Mouse (Mus musculus): ENCODE measurements at regions not wholly inside any gene's neighbourhood (a gene's known extent, or its start where the extent isn't known, plus 50 kb on each side); places are given as distances from the start of the nearest gene placed in this dataset.
A peak's percentile ranks its signal among the peaks of the same experiment; 100 is the strongest.

DNA sequence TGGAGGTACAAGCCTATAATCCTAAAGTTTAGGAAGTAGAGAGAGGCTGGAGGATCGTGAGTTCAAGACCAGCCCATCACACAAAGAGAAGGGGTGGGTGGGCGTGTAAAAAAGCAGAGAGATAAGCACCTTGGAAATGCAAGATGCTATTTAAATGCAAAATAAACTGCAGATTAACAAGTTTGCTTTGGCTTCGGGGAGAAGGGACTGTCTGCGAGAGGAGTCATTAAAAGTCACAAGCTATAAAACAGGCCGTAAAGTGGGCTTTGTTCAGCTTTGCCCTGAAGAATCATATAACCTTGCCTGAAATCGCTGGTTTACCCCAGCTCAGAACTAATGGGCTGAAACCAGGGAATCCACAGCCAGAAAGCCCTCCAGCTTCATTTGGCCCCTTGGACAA, 173.3 kb upstream of the Jarid2 start:
- no peak for DNase-seq (ENCODE audit: low spot score in 2 of 2)

DNA sequence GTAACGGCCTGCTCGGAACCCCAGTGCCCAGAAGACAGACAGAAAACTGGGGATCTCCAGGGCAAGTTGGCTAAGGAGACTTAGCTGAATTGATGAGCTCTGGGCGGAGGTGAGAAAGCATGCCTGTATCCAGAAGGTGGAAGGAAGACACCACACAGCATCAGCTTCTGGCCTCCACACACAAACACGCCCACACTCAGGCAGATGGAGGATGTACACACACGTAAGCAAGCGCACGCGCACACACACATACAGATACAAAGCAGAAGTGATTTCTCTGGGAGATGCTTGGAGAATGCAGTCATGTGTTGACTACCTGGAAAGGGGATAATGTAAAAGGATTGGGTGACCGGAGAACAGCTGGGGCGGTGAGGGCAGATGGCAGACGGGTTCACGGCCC, 171.2 kb upstream of the Jarid2 start:
- no peak for DNase-seq (ENCODE audit: low spot score in 2 of 2)

DNA sequence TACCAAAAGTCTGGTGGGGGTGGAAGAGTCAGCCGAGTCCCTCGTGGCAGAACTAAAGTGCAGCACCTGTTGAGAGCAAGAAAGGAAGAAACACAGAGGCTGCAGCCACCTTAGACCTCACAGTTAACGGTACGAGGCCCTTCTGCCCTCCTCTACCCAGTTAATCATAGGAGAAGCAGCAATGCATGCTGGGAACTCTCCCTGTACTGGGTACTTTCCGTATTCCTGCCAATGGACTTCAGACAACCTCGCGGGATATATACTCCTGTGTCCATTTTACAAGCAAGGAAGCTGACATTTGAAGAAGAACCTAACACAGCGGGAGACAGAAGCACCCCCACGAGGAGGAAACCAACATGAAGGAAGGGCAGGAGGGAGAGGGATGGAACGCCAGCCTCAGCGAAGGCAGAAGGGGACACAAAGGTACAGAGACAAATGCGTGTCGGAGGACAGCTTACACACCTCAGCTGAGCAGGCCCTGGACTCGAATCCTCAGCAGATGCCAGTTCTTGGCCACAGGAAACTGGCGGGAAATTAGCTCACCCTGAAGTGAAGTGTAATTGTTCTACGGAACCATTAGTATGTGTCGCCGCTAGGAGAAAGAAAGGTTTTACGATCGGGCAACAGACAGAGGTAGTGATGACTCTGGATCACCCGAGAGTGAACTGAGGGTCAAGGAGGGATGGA, 170.6 kb upstream of the Jarid2 start:
- DNase-seq (ENCODE audit: low spot score in 2 of 2): no peak

DNA sequence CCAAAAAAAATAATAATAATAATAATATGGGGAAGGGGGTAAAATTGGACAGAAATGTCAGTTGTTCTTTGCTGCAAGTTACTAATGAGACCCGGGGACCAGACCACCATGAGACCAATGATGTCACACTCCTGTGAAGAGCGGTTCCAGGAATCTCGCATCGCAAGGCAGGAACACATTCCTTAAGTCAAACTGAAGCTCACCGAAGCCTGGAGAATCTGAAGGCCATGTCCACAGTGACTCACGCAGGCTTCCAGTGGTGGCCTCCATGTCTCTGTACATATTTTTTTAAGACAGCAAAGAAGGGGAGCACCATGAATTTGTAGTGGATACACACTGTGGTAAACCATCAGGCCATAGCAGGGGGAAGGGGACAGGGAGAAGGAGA, 170.1 kb upstream of the Jarid2 start:
- DNase-seq (ENCODE audit: low spot score in 2 of 2): no peak

DNA sequence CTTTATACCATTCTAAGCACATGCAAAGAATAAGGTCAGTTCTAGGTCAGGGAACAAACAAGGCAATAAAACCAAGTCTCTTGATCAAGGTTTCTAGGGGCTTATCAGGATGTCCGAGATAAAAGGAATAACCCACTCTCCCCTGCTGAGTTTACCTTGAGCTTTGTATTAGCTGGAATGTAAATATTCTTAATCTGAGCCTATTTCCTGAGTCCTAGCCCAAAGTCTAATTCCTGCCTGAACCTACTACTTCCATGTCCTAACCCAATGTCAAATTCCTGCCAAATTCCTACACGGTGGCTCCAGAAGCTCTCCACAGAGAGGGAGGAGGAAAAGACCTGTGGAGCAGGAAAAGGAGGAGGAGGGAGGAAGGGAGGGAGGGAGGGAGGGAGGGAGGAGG, 169.6 kb upstream of the Jarid2 start:
- DNase-seq (ENCODE audit: low spot score in 2 of 2): no peak

DNA sequence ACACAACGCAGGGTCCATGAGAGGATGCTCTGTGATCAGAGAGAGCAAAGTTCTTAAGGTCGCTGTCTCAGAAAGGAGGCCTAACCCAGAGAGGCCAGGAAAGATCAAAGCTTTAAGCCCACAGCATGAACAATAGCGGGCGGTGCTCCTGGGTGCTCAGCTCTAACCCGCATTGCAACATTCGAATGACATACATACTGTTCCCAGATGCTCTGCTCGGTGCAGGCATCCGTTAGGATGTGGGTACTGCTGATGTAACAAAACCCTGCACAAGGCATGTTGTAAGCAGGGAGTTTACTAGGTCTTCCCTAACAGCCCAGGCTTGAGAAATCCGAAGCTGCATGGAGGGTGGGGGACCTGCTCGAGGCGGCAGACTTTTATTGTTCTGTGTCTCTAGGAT, 164.6 kb upstream of the Jarid2 start:
- DNase-seq (ENCODE audit: low spot score in 2 of 2): no peak

DNA sequence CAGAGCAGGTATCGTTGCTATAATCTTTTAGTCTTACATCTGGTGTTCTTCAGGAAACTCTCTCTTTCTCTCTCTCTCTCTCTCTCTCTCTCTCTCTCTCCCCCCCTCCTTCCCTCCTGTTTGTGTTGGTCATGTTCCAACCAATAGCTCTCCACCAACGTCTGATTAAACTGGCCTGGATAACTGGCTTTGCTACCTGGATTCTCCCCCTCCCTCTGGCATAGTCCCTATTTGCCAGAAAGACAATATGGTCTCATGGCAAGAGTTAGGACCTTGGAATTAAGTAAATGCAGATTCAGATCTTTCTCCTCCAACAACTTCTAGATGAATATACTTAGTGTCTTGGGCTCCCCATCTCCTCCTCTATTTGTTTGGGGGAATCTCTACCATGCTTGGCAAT, 161.6 kb upstream of the Jarid2 start:
- no peak for DNase-seq (ENCODE audit: low spot score in 2 of 2)

DNA sequence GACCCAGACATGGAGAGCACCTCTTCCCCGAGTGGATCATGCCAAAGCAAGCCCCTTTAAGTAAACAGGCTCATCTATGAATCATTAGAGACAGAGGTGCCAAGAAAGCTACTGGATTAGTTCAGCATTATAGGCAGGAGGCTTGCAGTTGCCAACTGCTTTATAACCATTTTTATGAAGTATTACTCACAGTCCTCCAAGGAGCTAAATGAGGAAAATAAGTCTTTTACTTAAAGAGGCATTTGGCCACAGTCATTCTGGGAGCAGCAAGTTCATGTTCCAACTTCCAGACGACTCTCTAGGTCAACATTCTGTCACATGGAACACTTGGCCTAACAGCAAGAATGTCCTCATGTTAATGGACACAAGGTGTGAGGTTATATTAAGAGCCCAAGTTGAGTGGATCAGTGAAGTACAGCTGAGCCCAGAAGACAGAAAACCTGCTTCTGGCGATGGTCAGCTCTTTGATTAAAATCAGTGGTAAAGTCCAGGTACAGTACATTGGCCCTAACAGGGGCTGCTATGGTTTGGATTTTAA, 160.0 kb upstream of the Jarid2 start:
- no peak for DNase-seq (ENCODE audit: low spot score in 2 of 2)

DNA sequence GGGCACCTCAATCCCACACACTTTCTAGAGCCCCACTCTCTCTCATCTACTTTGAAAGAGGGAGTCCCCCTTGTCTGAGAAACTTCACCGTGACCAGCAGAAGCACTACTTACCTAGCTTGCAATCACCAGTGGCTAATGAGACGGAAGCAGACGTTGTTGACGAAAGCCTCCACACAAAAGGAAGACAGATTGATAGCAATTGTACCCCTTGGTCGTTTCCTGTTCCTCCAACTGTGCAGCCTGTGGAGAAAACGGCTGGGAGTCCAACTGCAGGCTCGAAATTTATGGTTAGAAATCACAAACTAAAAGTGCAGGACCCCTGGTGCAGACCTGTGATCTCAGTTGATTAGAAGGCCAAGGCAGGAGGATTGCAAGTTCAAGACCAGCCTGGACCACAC, 155.8 kb upstream of the Jarid2 start:
- DNase-seq (ENCODE audit: low spot score in 2 of 2): no peak

DNA sequence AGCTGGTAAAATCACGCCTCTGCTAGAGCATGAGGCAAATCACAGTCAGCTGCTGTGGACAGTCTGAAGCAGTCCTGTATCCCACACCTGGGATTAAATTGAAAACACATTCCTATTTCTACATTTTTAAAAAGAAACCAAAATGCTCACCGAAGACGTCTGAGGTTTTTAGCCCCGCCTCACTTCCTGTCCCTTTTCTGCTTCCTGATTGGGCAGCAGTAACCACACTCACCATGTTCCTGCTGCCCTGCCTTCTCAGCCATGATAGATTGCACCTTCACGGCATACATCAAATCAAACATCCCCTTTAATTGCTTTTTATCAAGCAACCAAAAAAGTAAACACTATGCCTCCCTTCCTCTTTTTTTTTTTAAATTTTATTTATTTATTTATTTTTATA, 150.1 kb upstream of the Jarid2 start:
- DNase-seq (ENCODE audit: low spot score in 2 of 2): no peak

DNA sequence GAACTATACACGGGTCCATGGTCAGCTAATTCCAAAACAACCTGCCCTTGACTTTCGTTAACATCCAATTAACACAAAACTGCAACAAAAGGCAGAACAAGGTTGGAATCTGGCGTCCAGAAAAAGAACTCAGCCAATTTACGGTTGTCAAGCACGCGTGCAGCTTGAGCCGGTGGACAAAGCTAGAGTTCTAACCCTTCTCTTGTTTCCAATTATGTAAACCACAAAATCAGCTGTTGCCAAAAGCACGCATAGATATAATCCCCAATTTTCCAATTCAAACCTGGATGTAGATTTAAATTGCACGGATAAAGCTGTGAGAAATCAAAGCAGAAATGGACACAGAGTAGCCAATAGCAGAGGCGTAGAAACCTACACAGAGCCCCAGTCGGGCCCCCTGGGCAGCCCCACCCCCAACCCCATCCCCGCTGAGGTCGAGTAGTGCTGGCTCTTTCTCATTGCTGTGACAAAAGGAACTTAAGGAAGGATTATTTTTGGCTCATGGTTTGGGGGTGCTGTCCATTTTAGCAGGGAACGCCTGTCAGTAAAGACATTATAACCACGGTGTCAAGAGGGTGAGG, 149.0 kb upstream of the Jarid2 start:
- DNase-seq (ENCODE audit: low spot score in 2 of 2): no peak

DNA sequence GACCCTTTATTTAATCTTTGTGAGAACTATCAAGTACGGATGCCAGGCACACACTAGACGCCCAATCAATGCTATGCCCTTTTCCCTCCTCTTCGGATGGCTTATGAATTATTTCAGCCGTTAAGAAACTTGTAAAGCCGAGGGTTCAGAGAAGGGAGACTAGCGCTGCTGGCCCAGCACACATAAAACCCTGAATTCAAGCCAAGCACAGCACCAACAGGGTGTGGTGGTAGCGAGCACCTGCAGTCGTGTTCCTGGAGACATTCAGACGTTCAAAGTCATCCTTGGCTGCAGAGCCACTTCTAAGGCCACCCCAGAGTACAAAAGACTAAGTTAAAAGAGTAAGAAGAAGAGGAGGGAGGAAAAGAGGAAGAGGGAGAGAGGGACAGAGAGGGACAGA, 148.5 kb upstream of the Jarid2 start:
- no peak for DNase-seq (ENCODE audit: low spot score in 2 of 2)

DNA sequence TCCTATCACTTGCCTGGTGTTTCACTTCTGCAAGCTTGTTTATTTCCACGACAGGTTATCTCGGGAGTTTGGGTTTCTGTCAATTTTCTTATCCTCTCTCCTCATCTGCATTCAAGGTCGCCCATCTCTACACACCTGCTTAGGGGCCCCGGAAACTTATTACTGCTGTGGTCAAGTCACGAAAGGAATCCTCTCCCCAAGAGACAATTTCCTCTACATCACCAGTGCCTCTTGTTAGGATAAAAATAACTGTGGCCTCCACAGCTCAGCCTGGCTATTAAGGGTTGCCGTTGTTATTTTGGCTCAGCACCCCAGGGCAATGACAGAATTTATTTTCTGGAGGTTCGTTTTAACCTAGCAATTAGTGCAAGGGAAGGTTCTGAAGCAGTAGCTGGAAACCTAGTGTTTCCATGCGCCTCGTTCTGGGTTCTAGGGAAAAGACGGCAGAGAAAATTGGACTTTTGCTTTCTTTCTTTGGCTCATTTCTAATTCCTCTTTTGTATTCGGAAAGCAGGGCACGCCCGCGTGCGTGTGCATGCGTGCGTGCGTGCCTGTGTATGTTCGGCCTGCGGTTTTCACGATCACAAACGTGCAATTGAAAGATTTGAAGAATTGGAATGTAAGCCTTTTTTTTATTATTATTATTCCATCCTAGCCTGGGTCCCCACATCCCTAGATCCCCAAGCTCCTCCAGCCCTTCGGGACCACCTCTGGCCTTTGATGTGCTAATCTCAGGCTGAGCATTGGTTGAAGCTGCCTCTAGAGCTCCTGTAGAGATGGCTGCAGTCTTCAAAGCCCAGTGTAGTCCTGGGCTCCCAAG, 147.1 kb upstream of the Jarid2 start:
- DNase-seq (ENCODE audit: low spot score in 2 of 2): peak in 1 of 2 experiments; percentile 9

DNA sequence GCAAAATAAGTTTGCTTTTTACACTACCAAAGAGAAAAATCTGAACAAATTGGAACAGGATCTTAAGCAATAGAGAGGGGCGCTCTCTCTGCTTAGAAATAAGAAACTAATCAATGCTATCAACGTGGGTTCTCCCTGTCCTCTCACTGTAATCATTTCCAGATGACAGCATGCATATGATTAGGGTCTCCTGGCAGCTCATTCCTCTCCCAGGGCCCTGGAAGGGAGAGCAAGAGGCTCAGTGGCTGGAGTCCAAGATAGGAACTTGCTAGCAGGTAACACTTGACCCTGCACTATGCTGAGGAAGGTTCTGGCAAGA, 146.5 kb upstream of the Jarid2 start:
- DNase-seq (ENCODE audit: low spot score in 2 of 2): no peak

DNA sequence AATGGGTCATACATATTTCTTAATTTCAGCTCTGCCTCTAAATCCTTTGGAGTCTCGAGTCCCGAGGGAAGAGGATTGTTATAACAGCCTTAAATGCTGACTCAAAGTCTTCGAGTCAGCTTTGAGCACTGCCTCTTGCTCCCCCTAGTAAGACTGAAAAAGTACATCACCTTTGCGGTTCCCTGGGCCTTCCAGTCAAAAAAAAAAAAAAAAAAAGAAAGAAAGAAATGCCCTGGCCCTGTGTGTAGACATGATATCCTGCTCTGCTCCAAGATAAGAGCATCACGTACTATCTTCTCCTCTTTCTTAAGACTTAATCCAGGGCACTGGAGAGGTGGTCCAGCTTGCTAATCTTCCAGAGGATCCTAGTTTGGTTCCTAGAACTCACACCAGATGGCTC, 145.7 kb upstream of the Jarid2 start:
- DNase-seq (ENCODE audit: low spot score in 2 of 2): no peak

DNA sequence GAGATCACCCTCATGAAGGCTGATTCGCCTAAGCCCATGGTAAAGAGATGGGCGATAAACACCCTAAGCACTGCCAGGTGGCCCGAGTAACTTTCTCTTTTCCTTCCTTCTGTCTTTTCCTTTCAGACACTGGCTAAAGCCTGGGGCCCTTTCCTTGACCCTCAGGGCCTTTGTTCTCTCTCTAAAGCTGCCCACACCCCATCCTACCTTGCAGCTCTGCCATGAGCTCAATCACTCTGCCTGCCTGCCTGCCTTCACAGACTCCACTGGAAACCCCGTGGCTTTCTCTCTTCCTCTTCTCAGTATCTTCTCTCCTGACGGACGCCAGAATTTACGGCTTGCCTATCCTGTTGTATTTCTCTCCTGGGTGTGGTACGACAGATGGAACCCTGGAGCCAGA, 145.1 kb upstream of the Jarid2 start:
- no peak for DNase-seq (ENCODE audit: low spot score in 2 of 2)

DNA sequence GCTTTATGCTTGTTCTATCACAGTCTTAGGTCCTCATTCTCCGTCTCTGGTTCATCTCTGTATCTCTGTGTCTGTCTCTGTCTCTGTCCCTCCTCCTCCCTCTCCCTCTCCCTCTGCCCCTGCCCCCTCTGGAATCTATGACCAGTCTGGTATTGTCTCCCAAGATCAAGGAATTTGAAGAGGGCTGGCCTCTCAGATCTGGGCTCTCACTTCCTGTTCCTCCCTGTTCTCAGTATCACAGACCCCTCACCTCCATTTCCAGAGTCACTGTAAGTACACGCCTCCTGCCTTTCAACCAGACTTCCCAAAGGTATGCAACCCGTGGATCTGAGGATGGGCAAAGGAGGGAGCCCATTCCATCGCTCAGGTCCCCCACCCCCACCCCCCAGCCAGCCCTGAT, 144.7 kb upstream of the Jarid2 start:
- no peak for DNase-seq (ENCODE audit: low spot score in 2 of 2)

DNA sequence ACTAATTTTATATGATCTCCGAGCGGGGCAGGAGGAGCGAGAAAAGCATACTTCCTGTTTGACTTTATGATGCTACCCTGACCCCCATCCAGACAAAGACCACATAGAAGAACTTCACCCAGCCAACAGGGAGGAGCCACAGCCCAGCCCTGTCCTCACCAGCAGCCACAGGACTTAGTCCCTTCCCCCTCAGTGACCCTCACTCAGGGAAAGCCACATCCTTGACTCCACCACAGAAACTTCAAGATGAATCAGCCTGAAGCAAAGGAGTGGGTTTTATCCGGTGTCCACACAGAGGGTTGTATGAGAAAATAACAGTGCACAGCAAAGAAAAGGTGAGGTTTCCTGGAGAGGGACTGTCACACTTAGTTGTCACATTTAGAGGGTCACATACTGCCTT, 141.4 kb upstream of the Jarid2 start:
- DNase-seq (ENCODE audit: low spot score in 2 of 2): peak; percentile 26 to 52

DNA sequence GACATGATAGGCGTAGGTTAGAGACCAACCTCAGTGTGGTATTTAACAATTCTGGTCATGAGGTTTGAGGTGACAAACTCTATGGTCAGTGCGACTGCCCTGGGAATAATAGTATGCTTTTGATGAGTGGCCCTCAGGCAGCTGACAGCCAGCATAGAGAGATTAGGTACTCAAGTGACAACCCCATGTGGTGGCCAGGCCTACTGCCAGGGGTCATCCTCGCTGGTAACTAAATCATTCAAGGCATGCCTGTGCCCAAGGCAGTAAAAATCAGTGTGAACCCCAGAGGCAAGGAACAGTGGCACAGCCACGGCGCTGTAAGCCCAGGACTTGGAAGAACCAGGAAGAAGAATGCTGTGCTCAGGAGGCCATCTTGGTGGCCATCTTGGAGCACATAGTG, 134.6 kb upstream of the Jarid2 start:
- no peak for DNase-seq (ENCODE audit: low spot score in 2 of 2)

DNA sequence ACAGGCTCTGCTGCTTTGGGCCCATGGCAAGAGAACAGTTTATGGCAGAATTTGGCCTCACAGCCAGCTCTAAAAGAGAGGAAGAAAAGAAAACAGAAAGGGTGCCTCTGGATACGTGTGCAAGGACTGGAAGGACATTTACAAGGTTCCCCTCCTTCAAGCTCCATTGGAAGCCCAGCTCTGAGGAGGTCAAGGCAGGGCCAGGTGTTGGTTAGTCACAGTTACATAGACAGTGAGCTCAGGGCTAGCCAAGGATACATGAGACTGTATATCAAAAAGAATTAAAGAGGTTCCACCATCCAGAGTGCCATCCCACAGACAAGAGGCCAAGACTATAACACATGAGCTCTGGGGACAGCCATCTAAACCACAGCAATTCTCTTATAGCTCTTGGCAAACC, 131.6 kb upstream of the Jarid2 start:
- no peak for DNase-seq (ENCODE audit: low spot score in 2 of 2)

DNA sequence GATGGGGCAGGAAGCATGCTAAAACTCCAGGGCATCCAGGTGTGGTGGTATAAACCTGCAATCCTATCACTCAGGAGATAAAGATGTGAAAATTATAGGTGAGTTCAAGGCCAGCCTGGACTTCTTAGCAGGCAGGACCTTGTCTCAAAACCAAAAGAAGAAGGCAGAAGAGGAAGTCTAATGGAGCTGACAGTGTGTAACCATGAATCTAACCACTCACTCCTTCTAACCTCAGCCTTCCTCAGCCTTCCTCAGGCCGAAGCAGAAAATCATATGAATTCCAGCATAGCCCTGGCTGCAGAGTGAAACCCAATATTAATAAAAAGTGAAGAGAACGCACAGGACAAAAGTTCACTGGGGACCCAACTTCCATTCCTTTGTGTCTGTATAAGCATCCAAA, 128.2 kb upstream of the Jarid2 start:
- DNase-seq (ENCODE audit: low spot score in 2 of 2): no peak

DNA sequence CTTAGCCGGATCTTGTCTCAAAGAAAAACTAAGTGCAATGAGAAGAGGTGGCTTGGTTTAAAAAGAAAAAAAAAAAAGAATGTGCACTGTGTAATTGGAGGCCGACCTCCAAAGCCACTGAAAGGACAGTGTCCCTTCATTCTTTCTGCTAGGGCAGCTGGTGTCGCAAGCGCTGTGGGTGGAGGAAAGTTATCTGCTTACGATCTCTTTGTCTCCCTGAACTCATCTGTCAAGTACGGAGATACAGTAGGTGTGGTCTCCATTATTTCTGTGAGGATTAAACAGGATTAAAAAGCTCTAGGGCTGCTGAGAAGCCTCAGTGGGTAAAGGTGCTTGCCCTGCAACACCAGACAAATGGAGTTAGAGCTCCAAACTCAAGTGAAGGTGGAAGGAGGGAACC, 126.6 kb upstream of the Jarid2 start:
- no peak for DNase-seq (ENCODE audit: low spot score in 2 of 2)
